Mouse (Mus musculus) hindbrain, postnatal 0 days (tissue): Measurements from ENCODE around the gene Resp18. TPM values are rescaled to one million over a fixed set of nuclear protein-coding genes. Genes with fewer than 3 reads are reported as not detected.

Source experiments
- ATAC-seq: fragments of 200-750 bp; cut with Nextera tagmentation; 2 replicates; pipeline ENCODE4 v1.8.0; 2017; ENCODE audit warnings: mild to moderate bottlenecking, moderate TSS enrichment, moderate library complexity
- DNase-seq: peaks from one replicate; pipeline ENCODE4 v3.0.0-alpha.2; 2015; ENCODE audit warnings: low spot score
- H3K27ac ChIP-seq: fragments of 300-500 bp; sonication (generic); 2 replicates; pipeline ENCODE4 v1.5.1; 2014; ENCODE audit warnings: mild to moderate bottlenecking
- H3K27me3 ChIP-seq: fragments of 300-500 bp; sonication (generic); 2 replicates; pipeline ENCODE4 v1.6.1; 2014; ENCODE audit warnings: low read length, mixed read lengths; ENCODE audit not compliant: insufficient read depth
- H3K36me3 ChIP-seq: fragments of 300-500 bp; sonication (generic); 2 replicates; pipeline ENCODE4 v1.6.1; 2014; ENCODE audit warnings: low read length, mixed read lengths; ENCODE audit not compliant: insufficient read depth
- H3K4me1 ChIP-seq: fragments of 300-500 bp; sonication (generic); 2 replicates; pipeline ENCODE4 v1.6.1; 2014; ENCODE audit warnings: antibody characterized with exemption, low read length, mixed read lengths; ENCODE audit not compliant: insufficient read depth
- H3K4me2 ChIP-seq: fragments of 300-500 bp; sonication (generic); 2 replicates; pipeline ENCODE4 v1.6.1; 2014; ENCODE audit warnings: low read depth, mild to moderate bottlenecking, low read length, moderate library complexity, mixed read lengths
- H3K4me3 ChIP-seq: fragments of 300-500 bp; sonication (generic); 2 replicates; pipeline ENCODE4 v1.5.1; 2014; ENCODE audit warnings: low read length
- H3K9ac ChIP-seq: fragments of 300-500 bp; sonication (generic); replicated peaks from 2 replicates; pipeline ENCODE4 v1.6.1; 2014; ENCODE audit warnings: mild to moderate bottlenecking, low read length, moderate library complexity, mixed read lengths
- H3K9me3 ChIP-seq: fragments of 300-500 bp; sonication (generic); 2 replicates; pipeline ENCODE4 v1.6.1; 2016; ENCODE audit warnings: low read length, mixed read lengths
- CTCF ChIP-seq: IDR thresholded peaks from 2 replicates; pipeline ENCODE4 v1.5.1; 2016; ENCODE audit warnings: antibody characterized with exemption, control low read depth, low read depth
- WGBS: fragments of 180-500 bp; shearing (Covaris S2); extraction: QIAGEN DNeasy Blood & Tissue Kit; methylation state at CpG from one replicate; pipeline ENCODE4 v1.1.7; 2014; 5-methylcytosine and 5-hydroxymethylcytosine counted together
- polyA plus RNA-seq: library from polyadenylated mRNA; unstranded; fragments of >200 nt; fragmentation: Nextera tagmentation; extraction: Ambion mirVana; gene quantifications from 2 replicates; pipeline ENCODE4 v1.2.1, GENCODE M21; 2015
- total RNA-seq: library from RNA; depleted of rRNA; stranded (reverse); fragments of >200 nt; gene quantifications from 2 replicates; pipeline ENCODE4 v1.2.3, GENCODE M21; 2014; rRNA removed

The Resp18 gene
- total RNA-seq (257 and 298 TPM in 2 replicates), polyA plus RNA-seq (394 and 396 TPM in 2 replicates)

DNA sequence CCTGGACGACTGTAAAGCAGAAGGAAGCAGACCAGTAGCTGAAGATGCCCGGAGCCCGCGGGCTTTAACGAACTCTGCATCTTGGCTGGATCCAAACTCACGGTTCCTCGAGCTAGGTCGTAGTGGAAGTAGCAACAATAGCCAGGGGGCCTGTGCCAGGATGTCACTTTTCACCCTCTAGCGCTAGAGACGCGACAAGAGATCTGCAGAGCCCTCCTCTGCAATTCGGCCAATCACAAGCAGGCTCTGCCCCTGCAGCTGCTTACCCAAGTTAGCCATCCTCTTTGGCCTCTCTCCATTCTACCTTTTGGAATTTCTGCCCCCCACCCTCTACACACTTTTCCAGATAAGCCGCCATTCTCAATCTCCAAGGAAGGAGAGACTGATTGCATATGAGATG is at the start of gene Resp18:
Gene Resp18, minus strand, starts transcription at position 188 of the 400 bp plus-strand sequence.
- H3K27me3 ChIP-seq: no peaks in the 10 kb centered on the region
- H3K27ac ChIP-seq: peak within 1 kb of the TSS; percentile 54
- H3K4me1 ChIP-seq: no peaks in the 10 kb centered on the region
- H3K9ac ChIP-seq: peak within 1 kb of the TSS; percentile 53
- H3K9me3 ChIP-seq: no peaks in the 10 kb centered on the region
- TF ChIP-seq CTCF: peak; percentile 13; the same call in 1 of the 2 replicates
- 4% methylated on average over 13 of the region's 13 CpGs for WGBS
- peak within 1 kb of the TSS; percentile 46 for H3K4me3 ChIP-seq
- DNase-seq: peak; percentile 69
- peak within 1 kb of the TSS; percentile 60 for H3K4me2 ChIP-seq
- ATAC-seq: peak; percentile 81
- H3K36me3 ChIP-seq: no peaks in the 10 kb centered on the region

DNA sequence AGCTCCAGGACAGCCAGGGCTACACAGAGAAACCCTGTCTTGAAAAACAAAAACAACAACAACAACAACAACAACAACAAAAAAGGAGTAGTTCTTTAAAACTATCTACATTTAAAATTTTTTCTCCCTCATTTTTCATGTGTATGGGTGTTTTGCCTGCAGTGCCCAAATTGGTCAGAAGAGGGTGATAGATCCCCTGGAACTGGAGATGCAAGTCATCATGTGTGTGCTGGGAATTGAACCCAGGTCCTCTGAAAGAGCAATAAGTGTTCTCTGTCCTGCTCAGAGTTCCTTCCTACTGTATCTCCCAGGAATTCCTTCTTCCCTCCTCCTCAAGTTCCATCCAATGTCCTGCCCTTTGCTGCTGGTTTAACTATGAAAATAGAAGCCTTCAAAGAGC is 49.2 kb upstream of the Resp18 start:
- peak; percentile 15; the same call in 1 of the 2 replicates for TF ChIP-seq CTCF
- H3K9ac ChIP-seq: no peak overlapping the region
- H3K27ac ChIP-seq: no peak overlapping the region
- H3K9me3 ChIP-seq: no peaks in the 10 kb centered on the region
- H3K4me1 ChIP-seq: no peaks in the 10 kb centered on the region
- no peak for DNase-seq
- H3K36me3 ChIP-seq: no peaks in the 10 kb centered on the region
- no peak overlapping the region for H3K4me2 ChIP-seq
- ATAC-seq: no peak
- H3K4me3 ChIP-seq: no peak overlapping the region
- H3K27me3 ChIP-seq: no peaks in the 10 kb centered on the region

DNA sequence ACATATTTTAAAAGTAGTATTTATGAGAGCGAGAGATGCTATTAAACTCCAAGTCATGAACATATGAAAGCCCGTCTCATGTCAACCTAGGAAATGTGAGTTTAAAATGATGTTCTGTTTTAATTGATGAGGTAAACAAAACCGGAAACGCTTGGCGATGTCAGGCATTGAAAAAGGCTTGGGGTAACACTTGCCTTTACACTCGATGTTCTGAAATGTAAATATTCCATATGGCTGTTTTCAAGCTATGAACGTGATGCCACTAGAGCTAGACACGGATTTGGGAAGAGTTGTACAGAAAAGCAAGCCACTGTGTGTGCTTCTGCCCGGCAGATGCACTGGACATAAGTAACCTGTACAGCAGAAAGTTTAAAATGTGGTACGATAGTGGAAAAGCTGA is 41.0 kb upstream of the Resp18 start:
- Histone ChIP-seq H3K4me1 (peaks cover 7% of the 10 kb centered on the region; the same call in 1 of the 2 replicates), H3K4me2 (no peak overlapping the region), H3K4me3 (no peak overlapping the region), H3K9me3 (no peaks in the 10 kb centered on the region), H3K27ac (no peak overlapping the region), H3K27me3 (no peaks in the 10 kb centered on the region), H3K36me3 (peaks cover 4% of the 10 kb centered on the region; the same call in 1 of the 2 replicates), H3K9ac (no peak overlapping the region)
- TF ChIP-seq CTCF: no peak
- no peak for DNase-seq
- 91% methylated on average over 10 of the region's 10 CpGs for WGBS
- no peak for ATAC-seq

DNA sequence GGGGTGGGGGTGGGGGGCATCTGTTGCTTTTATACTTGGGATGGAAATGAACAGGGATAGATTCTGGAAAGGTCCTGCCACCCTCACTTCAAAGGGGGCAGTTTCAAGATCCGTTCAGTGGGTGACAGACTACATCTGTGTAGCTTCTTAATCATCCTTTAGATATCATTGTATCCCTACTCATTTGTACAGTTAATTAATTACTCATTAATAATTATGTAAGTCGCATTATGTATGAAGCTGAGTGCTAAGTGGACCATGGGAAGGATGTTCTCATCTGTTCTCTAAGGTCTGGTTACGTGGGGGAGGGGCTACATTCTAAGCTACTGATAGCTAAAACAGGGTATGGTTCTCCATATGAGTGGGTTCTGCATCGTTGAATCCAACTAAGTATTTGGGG is 40.5 kb upstream of the Resp18 start:
- ATAC-seq: no peak
- Histone ChIP-seq H3K9me3 (no peaks in the 10 kb centered on the region), H3K4me3 (no peak overlapping the region), H3K27me3 (no peaks in the 10 kb centered on the region), H3K4me2 (no peak overlapping the region), H3K4me1 (peaks cover 7% of the 10 kb centered on the region; the same call in 1 of the 2 replicates), H3K27ac (no peak overlapping the region), H3K9ac (no peak overlapping the region), H3K36me3 (peaks cover 7% of the 10 kb centered on the region; the same call in 1 of the 2 replicates)
- no peak for DNase-seq
- WGBS: 87% methylated on average over 4 of the region's 4 CpGs
- TF ChIP-seq CTCF: no peak

DNA sequence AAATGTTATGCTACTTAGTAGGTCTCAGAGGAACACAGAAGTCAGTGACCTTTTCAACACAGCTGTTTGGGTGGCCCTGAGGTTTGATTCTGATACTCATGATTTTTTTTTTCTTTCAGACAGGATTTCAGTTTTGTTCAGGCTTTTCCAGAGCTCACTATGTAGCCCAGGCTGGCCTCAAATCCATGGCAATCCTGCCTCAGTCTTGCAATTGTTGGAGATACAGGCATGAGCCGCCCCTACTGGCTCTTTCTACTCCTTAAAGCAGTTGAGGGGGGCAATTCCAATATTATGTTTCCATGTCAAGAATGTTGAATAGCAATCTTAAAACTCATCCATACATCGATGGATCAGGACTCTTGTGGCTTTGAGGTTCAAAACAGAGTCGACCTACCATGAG is 40.1 kb upstream of the Resp18 start:
- H3K9me3 ChIP-seq: no peaks in the 10 kb centered on the region
- peak overlapping the region; percentile 43 for H3K4me2 ChIP-seq
- no peak for ATAC-seq
- TF ChIP-seq CTCF: no peak
- no peaks in the 10 kb centered on the region for H3K27me3 ChIP-seq
- H3K36me3 ChIP-seq: peaks cover 10% of the 10 kb centered on the region; the same call in 1 of the 2 replicates
- 67% methylated on average over 3 of the region's 3 CpGs for WGBS
- H3K4me3 ChIP-seq: peak overlapping the region; percentile 76; the same call in 1 of the 2 replicates
- DNase-seq: no peak
- peaks cover 7% of the 10 kb centered on the region; the same call in 1 of the 2 replicates for H3K4me1 ChIP-seq
- H3K9ac ChIP-seq: no peak overlapping the region; the same call in 1 of the 2 replicates
- peak overlapping the region; percentile 68; the same call in 1 of the 2 replicates for H3K27ac ChIP-seq

DNA sequence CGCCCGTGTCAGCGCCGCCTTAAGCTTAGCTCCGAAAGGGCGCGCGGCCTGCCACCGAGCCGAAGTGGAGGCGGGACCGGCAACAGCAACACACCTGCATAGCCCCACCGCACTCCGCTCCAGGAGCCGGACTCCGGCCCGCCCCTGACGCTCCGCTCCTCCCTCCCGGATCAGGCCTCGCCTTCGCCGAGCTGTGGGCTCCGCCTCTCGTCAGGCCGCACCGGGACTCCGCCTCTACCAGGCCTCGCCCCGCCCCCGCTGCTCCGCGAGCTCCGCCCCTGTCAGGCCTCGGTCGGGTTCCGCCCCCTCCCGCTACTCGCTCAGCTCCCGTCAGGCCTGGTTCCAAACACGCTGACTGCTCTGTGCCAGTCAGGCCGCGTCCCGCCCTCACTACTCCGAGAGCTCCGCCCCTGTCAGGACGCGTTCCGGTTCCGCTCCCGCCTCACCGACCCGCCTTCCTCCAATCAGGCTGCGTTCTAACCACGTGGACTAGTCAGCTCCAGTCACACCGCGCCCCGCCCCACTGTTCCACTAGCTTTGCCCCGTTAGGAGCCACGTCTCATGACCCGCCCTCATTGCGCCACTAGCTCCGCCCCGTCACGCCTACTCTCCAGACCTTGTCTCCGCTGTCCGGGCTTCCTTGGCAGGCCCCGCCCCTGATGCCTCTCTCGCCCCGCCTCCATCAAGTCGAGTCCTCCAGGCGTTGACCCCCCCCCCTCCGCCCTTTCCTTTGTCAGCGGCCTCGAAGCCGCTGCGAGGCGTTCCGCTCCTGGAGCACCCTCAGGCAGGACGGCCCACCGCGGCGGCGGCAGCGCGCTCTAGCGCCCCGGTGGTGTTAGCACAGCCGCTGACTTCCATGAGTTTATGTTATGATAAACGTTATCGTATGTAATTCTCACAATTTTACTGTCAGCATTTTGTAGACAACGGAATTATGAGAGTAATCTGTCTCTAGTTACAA is 39.3 kb upstream of the Resp18 start, which contains the start of gene Dnpep:
Gene Dnpep, minus strand, starts transcription at position 750 of the 961 bp plus-strand sequence.
- under 1% methylated on average over 84 of the region's 92 CpGs for WGBS
- peak; percentile 70 for TF ChIP-seq CTCF
- Histone ChIP-seq H3K4me1 (peaks cover 7% of the 10 kb centered on the region; the same call in 1 of the 2 replicates), H3K27me3 (no peaks in the 10 kb centered on the region), H3K9ac (peak within 1 kb of the TSS; percentile 68), H3K36me3 (peaks cover 18% of the 10 kb centered on the region; the same call in 1 of the 2 replicates), H3K9me3 (no peaks in the 10 kb centered on the region), H3K4me2 (peak within 1 kb of the TSS; percentile 81), H3K4me3 (peak within 1 kb of the TSS; percentile 76), H3K27ac (peak within 1 kb of the TSS; percentile 86)
- peak; percentile 98 for ATAC-seq
- peak; percentile 100 for DNase-seq
